In genomic region chr3:119489336-119489735, GRCm38 (mm10) we compare ENCODE assay signal across 28 mouse cellular contexts.
"Had no signal": no experiment of that assay in that cellular context is flagged by ENCODE, and none has a peak within 500 bp of the region (broad histone marks: within the 10 kb centered on the region; RNA-seq: fewer than 3 reads in every experiment).

No protein-coding gene starts in this region.

- H3K9me3 ChIP-seq: heart, embryonic 10.5 days; hindbrain, embryonic 12.5 days; intestine, embryonic 15.5 days; kidney, embryonic 15.5 days; limb, embryonic 10.5 days; limb, embryonic 12.5 days; liver, embryonic 13.5 days; liver, embryonic 15.5 days had no signal

- H3K4me1 ChIP-seq: heart, embryonic 10.5 days; heart, embryonic 12.5 days; hindbrain, embryonic 12.5 days; intestine, embryonic 15.5 days; kidney, embryonic 15.5 days; limb, embryonic 10.5 days; limb, embryonic 12.5 days; liver, embryonic 13.5 days; liver, embryonic 15.5 days had no signal

- DNase-seq: gastrocnemius, adult 2 months; gastrocnemius, postnatal 10 days; gastrocnemius, postnatal 25 days; heart, adult 18-20 months; heart, postnatal 10 days; heart, postnatal 4 days; kidney, adult 11 months; kidney, adult 2 months; kidney, adult 9 months; kidney, postnatal 14 days; kidney, postnatal 36 days; layer of hippocampus, adult 9-11 months; layer of hippocampus, postnatal 36 days; liver; liver, embryonic 13.5 days had no signal

- H3K36me3 ChIP-seq: heart, embryonic 10.5 days; heart, embryonic 12.5 days; hindbrain, embryonic 10.5 days; hindbrain, embryonic 12.5 days; intestine, embryonic 15.5 days; kidney, embryonic 15.5 days; limb, embryonic 10.5 days; limb, embryonic 12.5 days; liver, embryonic 13.5 days; liver, embryonic 15.5 days had no signal

- H3K27ac ChIP-seq: gastrocnemius, adult 2 months; heart, embryonic 10.5 days; hindbrain, embryonic 10.5 days; hindbrain, embryonic 12.5 days; hindbrain, embryonic 14.5 days; intestine, embryonic 15.5 days; kidney, embryonic 15.5 days; kidney, postnatal 0 days; limb, embryonic 10.5 days; limb, embryonic 12.5 days; liver, embryonic 13.5 days; liver, embryonic 15.5 days had no signal

- H3K4me2 ChIP-seq: heart, embryonic 12.5 days; hindbrain, embryonic 12.5 days; hindbrain, embryonic 14.5 days; intestine, embryonic 15.5 days; kidney, embryonic 15.5 days; limb, embryonic 12.5 days; liver, embryonic 11.5 days; liver, embryonic 13.5 days; liver, embryonic 15.5 days had no signal

- H3K27me3 ChIP-seq: heart, embryonic 12.5 days; hindbrain, embryonic 12.5 days; intestine, embryonic 15.5 days; kidney, embryonic 15.5 days; limb, embryonic 12.5 days; liver, embryonic 13.5 days; liver, embryonic 15.5 days had no signal

- H3K9ac ChIP-seq: heart, embryonic 12.5 days; hindbrain, embryonic 12.5 days; hindbrain, embryonic 14.5 days; intestine, embryonic 15.5 days; kidney, embryonic 15.5 days; limb, embryonic 12.5 days; liver, embryonic 13.5 days; liver, embryonic 15.5 days had no signal

- H3K4me3 ChIP-seq: gastrocnemius, adult 2 months; heart, embryonic 10.5 days; heart, embryonic 12.5 days; hindbrain, embryonic 10.5 days; hindbrain, embryonic 12.5 days; intestine, embryonic 15.5 days; kidney, embryonic 15.5 days; limb, embryonic 10.5 days; limb, embryonic 12.5 days; liver, embryonic 13.5 days; liver, embryonic 15.5 days had no signal

- ATAC-seq: inflammation-experienced regulatory T-cells, adult 6 months; intestine, embryonic 15.5 days had no signal
